Mouse (Mus musculus): ENCODE data around the gene Thumpd1.

- TF ChIP-seq CTCF (IDR thresholded peaks at IDR 0.05; ENCODE audit: control insufficient read depth, insufficient read depth, insufficient replicate concordance, low read depth, low read length) (no peak), POLR2A (IDR thresholded peaks at IDR 0.05; ENCODE audit: control insufficient read depth, low read depth, low read length) (no peak)
These were observed 7.0 kb upstream of the Thumpd1 start for GRCm38 (mm10) chr7:119727621-119728020.
